Mouse (Mus musculus): ENCODE data around the gene 5730596B20Rik. TPM values are rescaled to one million over a fixed set of nuclear protein-coding genes. Genes with fewer than 3 reads are reported as not detected.

Gene 5730596B20Rik
- polyA plus RNA-seq, 1 experiment: not detected

- Histone ChIP-seq H3K9me3 (ENCODE audit: control insufficient read depth, low read length) (no peaks in the 10 kb centered on the region; the same call in 1 of the 2 replicates), H3K36me3 (ENCODE audit: control insufficient read depth) (no peaks in the 10 kb centered on the region), H3K27me3 (ENCODE audit: control insufficient read depth) (peaks cover 100% of the 10 kb centered on the region), H3K4me1 (ENCODE audit: control insufficient read depth) (no peaks in the 10 kb centered on the region), H3K4me3 (replicated peaks) (no peak overlapping the region)
- TF ChIP-seq GATA1 (IDR thresholded peaks at IDR 0.05; ENCODE audit: low read length): no peak
- TF ChIP-seq TAL1 (IDR thresholded peaks at IDR 0.05; ENCODE audit: low read length): no peak
These were observed 5.4 kb upstream of the 5730596B20Rik start for GRCm38 (mm10) chr6:52171938-52172337.

GRCm38 (mm10) chr6:52172501-52172900, 4.8 kb upstream of the 5730596B20Rik start:
- H3K27me3 ChIP-seq (ENCODE audit: control insufficient read depth): peaks cover 100% of the 10 kb centered on the region

GRCm38 (mm10) chr6:52173648-52174047, 3.6 kb upstream of the 5730596B20Rik start:
- H3K36me3 ChIP-seq (ENCODE audit: control insufficient read depth): no peaks in the 10 kb centered on the region
- H3K27me3 ChIP-seq (ENCODE audit: control insufficient read depth): peaks cover 100% of the 10 kb centered on the region
- TF ChIP-seq GATA1 (IDR thresholded peaks at IDR 0.05; ENCODE audit: low read length): no peak
- TF ChIP-seq TAL1 (IDR thresholded peaks at IDR 0.05; ENCODE audit: low read length): no peak
- peaks cover 2% of the 10 kb centered on the region; the same call in 1 of the 2 replicates for H3K9me3 ChIP-seq (ENCODE audit: control insufficient read depth, low read length)
- no peaks in the 10 kb centered on the region for H3K4me1 ChIP-seq (ENCODE audit: control insufficient read depth)
- H3K4me3 ChIP-seq (replicated peaks): no peak overlapping the region

More at GRCm38 (mm10) chr6:52172501-52172900, 4.8 kb upstream of the 5730596B20Rik start:
- H3K36me3 ChIP-seq (ENCODE audit: control insufficient read depth): no peaks in the 10 kb centered on the region
- peaks cover 2% of the 10 kb centered on the region; the same call in 1 of the 2 replicates for H3K9me3 ChIP-seq (ENCODE audit: control insufficient read depth, low read length)
- H3K4me3 ChIP-seq (replicated peaks): no peak overlapping the region
- TF ChIP-seq TAL1 (IDR thresholded peaks at IDR 0.05; ENCODE audit: low read length): no peak
- TF ChIP-seq GATA1 (IDR thresholded peaks at IDR 0.05; ENCODE audit: low read length): no peak
- no peaks in the 10 kb centered on the region for H3K4me1 ChIP-seq (ENCODE audit: control insufficient read depth)

GRCm38 (mm10) chr6:52174968-52175751, 2.1 kb upstream of the 5730596B20Rik start:
- Histone ChIP-seq H3K4me1 (ENCODE audit: control insufficient read depth) (no peaks in the 10 kb centered on the region), H3K36me3 (ENCODE audit: control insufficient read depth) (no peaks in the 10 kb centered on the region), H3K27me3 (ENCODE audit: control insufficient read depth) (peaks cover 100% of the 10 kb centered on the region), H3K9me3 (ENCODE audit: control insufficient read depth, low read length) (peaks cover 2% of the 10 kb centered on the region; the same call in 1 of the 2 replicates), H3K4me3 (replicated peaks) (no peak overlapping the region)
- TF ChIP-seq GATA1 (IDR thresholded peaks at IDR 0.05; ENCODE audit: low read length) (no peak), TAL1 (IDR thresholded peaks at IDR 0.05; ENCODE audit: low read length) (no peak)

- Histone ChIP-seq H3K36me3 (ENCODE audit: control insufficient read depth) (no peaks in the 10 kb centered on the region), H3K4me3 (replicated peaks) (no peak overlapping the region), H3K4me1 (ENCODE audit: control insufficient read depth) (no peaks in the 10 kb centered on the region), H3K27me3 (ENCODE audit: control insufficient read depth) (peaks cover 100% of the 10 kb centered on the region), H3K9me3 (ENCODE audit: control insufficient read depth, low read length) (peaks cover 2% of the 10 kb centered on the region; the same call in 1 of the 2 replicates)
- no peak for TF ChIP-seq GATA1 (IDR thresholded peaks at IDR 0.05; ENCODE audit: low read length)
- TF ChIP-seq TAL1 (IDR thresholded peaks at IDR 0.05; ENCODE audit: low read length): no peak
These were observed 1.4 kb upstream of the 5730596B20Rik start for GRCm38 (mm10) chr6:52175864-52176263.

- H3K9me3 ChIP-seq (ENCODE audit: control insufficient read depth, low read length): peaks cover 2% of the 10 kb centered on the region; the same call in 1 of the 2 replicates
- H3K4me3 ChIP-seq (replicated peaks): no peak overlapping the region
- H3K27me3 ChIP-seq (ENCODE audit: control insufficient read depth): peaks cover 100% of the 10 kb centered on the region
- TF ChIP-seq GATA1 (IDR thresholded peaks at IDR 0.05; ENCODE audit: low read length) (no peak), TAL1 (IDR thresholded peaks at IDR 0.05; ENCODE audit: low read length) (no peak)
- no peaks in the 10 kb centered on the region for H3K36me3 ChIP-seq (ENCODE audit: control insufficient read depth)
- no peaks in the 10 kb centered on the region for H3K4me1 ChIP-seq (ENCODE audit: control insufficient read depth)
These were observed 907 bp upstream of the 5730596B20Rik start for GRCm38 (mm10) chr6:52176391-52176790.

- TF ChIP-seq GATA1 (IDR thresholded peaks at IDR 0.05; ENCODE audit: low read length) (no peak), TAL1 (IDR thresholded peaks at IDR 0.05; ENCODE audit: low read length) (no peak)
- Histone ChIP-seq H3K9me3 (ENCODE audit: control insufficient read depth, low read length) (peaks cover 2% of the 10 kb centered on the region; the same call in 1 of the 2 replicates), H3K4me3 (replicated peaks) (no peak overlapping the region), H3K27me3 (ENCODE audit: control insufficient read depth) (peaks cover 91% of the 10 kb centered on the region), H3K4me1 (ENCODE audit: control insufficient read depth) (no peaks in the 10 kb centered on the region), H3K36me3 (ENCODE audit: control insufficient read depth) (no peaks in the 10 kb centered on the region)
These were observed 508 bp downstream of the 5730596B20Rik start for GRCm38 (mm10) chr6:52177806-52178205.

- TF ChIP-seq TAL1 (IDR thresholded peaks at IDR 0.05; ENCODE audit: low read length) (no peak), GATA1 (IDR thresholded peaks at IDR 0.05; ENCODE audit: low read length) (no peak)
- H3K36me3 ChIP-seq (ENCODE audit: control insufficient read depth): no peaks in the 10 kb centered on the region
- H3K9me3 ChIP-seq (ENCODE audit: control insufficient read depth, low read length): peaks cover 2% of the 10 kb centered on the region; the same call in 1 of the 2 replicates
- no peaks in the 10 kb centered on the region for H3K4me1 ChIP-seq (ENCODE audit: control insufficient read depth)
- H3K27me3 ChIP-seq (ENCODE audit: control insufficient read depth): peaks cover 87% of the 10 kb centered on the region
- H3K4me3 ChIP-seq (replicated peaks): no peak overlapping the region
These were observed 1.8 kb downstream of the 5730596B20Rik start for GRCm38 (mm10) chr6:52178918-52179665.

GRCm38 (mm10) chr6:52179690-52180089, 2.4 kb downstream of the 5730596B20Rik start:
- Histone ChIP-seq H3K36me3 (ENCODE audit: control insufficient read depth) (no peaks in the 10 kb centered on the region), H3K4me1 (ENCODE audit: control insufficient read depth) (no peaks in the 10 kb centered on the region), H3K4me3 (replicated peaks) (no peak overlapping the region), H3K27me3 (ENCODE audit: control insufficient read depth) (peaks cover 87% of the 10 kb centered on the region), H3K9me3 (ENCODE audit: control insufficient read depth, low read length) (peaks cover 2% of the 10 kb centered on the region; the same call in 1 of the 2 replicates)
- TF ChIP-seq TAL1 (IDR thresholded peaks at IDR 0.05; ENCODE audit: low read length) (no peak), GATA1 (IDR thresholded peaks at IDR 0.05; ENCODE audit: low read length) (no peak)

All from erythroblast, embryonic 14.5 days (primary cell).